Mouse (Mus musculus): ENCODE data around the gene Rora. TPM values are rescaled to one million over a fixed set of nuclear protein-coding genes. Genes with fewer than 3 reads are reported as not detected.

Gene Rora
- polyA plus RNA-seq, 1 experiment from 2014 or later, result 6.1 TPM

GRCm38 (mm10) chr9:68719286-68719685, 65.7 kb downstream of the Rora start:
- no peak for ATAC-seq (ENCODE audit: extremely low read depth, insufficient number of reproducible peaks, low FRiP score, low TSS enrichment)

GRCm38 (mm10) chr9:68724636-68725285, 71.2 kb downstream of the Rora start:
- Histone ChIP-seq H3K36me3 (no peaks in the 10 kb centered on the region), H3K4me3 (no peak overlapping the region), H3K9me3 (no peaks in the 10 kb centered on the region), H3K4me2 (no peak overlapping the region), H3K27me3 (replicated peaks) (no peaks in the 10 kb centered on the region), H3K9ac (no peak overlapping the region), H3K27ac (replicated peaks) (no peak overlapping the region), H3K4me1 (peaks cover 13% of the 10 kb centered on the region)
- 55% methylated on average over 8 of the region's 8 CpGs for WGBS
- ATAC-seq (ENCODE audit: extremely low read depth, insufficient number of reproducible peaks, low FRiP score, low TSS enrichment), result no peak

More at GRCm38 (mm10) chr9:68719286-68719685, 65.7 kb downstream of the Rora start:
- H3K9me3 ChIP-seq, result no peaks in the 10 kb centered on the region
- no peak overlapping the region for H3K4me3 ChIP-seq
- no peak overlapping the region for H3K4me2 ChIP-seq
- H3K9ac ChIP-seq, result no peak overlapping the region
- peaks cover 2% of the 10 kb centered on the region for H3K4me1 ChIP-seq
- H3K36me3 ChIP-seq, result no peaks in the 10 kb centered on the region
- WGBS, result 81% methylated on average over 9 of the region's 9 CpGs
- H3K27ac ChIP-seq (replicated peaks), result no peak overlapping the region
- H3K27me3 ChIP-seq (replicated peaks), result no peaks in the 10 kb centered on the region

- H3K9ac ChIP-seq, result no peak overlapping the region
- no peaks in the 10 kb centered on the region for H3K27me3 ChIP-seq (replicated peaks)
- H3K4me1 ChIP-seq, result peaks cover 13% of the 10 kb centered on the region
- peaks cover 3% of the 10 kb centered on the region; the same call in 1 of the 2 replicates for H3K36me3 ChIP-seq
- no peak for ATAC-seq (ENCODE audit: extremely low read depth, insufficient number of reproducible peaks, low FRiP score, low TSS enrichment)
- H3K9me3 ChIP-seq, result peaks cover 6% of the 10 kb centered on the region
- no peak overlapping the region for H3K27ac ChIP-seq (replicated peaks)
- H3K4me2 ChIP-seq, result no peak overlapping the region
- no peak overlapping the region for H3K4me3 ChIP-seq
- WGBS, result 71% methylated on average over 11 of the region's 11 CpGs
Measured at GRCm38 (mm10) chr9:68727166-68727855, 73.7 kb downstream of the Rora start.

DNA sequence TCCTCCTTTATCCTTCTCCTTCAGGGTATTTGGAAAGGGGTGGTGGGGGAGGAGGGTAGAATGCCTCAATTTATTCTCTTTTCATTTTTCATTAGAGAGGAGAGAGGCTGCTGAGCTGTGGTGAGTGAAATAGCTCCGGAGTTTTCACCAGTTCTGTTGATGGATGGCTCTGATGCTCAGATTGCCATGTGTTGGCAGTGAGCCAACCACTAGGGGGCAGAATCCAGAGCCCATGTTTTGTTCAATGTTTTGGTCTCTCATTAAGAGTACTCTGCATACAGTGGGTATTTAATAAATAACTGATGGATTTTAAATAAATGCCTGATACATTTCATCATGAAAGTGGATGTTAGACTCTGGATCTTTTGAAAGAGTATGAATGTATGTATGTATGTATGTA, 77.9 kb downstream of the Rora start:
- no peak overlapping the region for H3K9ac ChIP-seq
- no peaks in the 10 kb centered on the region for H3K27me3 ChIP-seq (replicated peaks)
- ATAC-seq (ENCODE audit: extremely low read depth, insufficient number of reproducible peaks, low FRiP score, low TSS enrichment), result no peak
- peaks cover 7% of the 10 kb centered on the region for H3K9me3 ChIP-seq
- H3K4me1 ChIP-seq, result peaks cover 5% of the 10 kb centered on the region; the same call in 1 of the 2 replicates
- H3K4me2 ChIP-seq, result no peak overlapping the region
- 64% methylated on average over 1 of the region's 1 CpGs for WGBS
- no peak overlapping the region for H3K27ac ChIP-seq (replicated peaks)
- H3K4me3 ChIP-seq, result no peak overlapping the region
- H3K36me3 ChIP-seq, result peaks cover 5% of the 10 kb centered on the region; the same call in 1 of the 2 replicates

- ATAC-seq (ENCODE audit: extremely low read depth, insufficient number of reproducible peaks, low FRiP score, low TSS enrichment), result no peak
- Histone ChIP-seq H3K27me3 (replicated peaks) (no peaks in the 10 kb centered on the region), H3K4me1 (peaks cover 5% of the 10 kb centered on the region; the same call in 1 of the 2 replicates), H3K27ac (replicated peaks) (no peak overlapping the region), H3K4me3 (no peak overlapping the region), H3K36me3 (peaks cover 5% of the 10 kb centered on the region; the same call in 1 of the 2 replicates), H3K9ac (no peak overlapping the region), H3K9me3 (peaks cover 7% of the 10 kb centered on the region), H3K4me2 (no peak overlapping the region)
- WGBS, result 92% methylated on average over 4 of the region's 4 CpGs
Measured at GRCm38 (mm10) chr9:68732929-68733328, 79.3 kb downstream of the Rora start.

GRCm38 (mm10) chr9:68735886-68736285, 82.3 kb downstream of the Rora start:
- Histone ChIP-seq H3K36me3 (peaks cover 5% of the 10 kb centered on the region; the same call in 1 of the 2 replicates), H3K27ac (replicated peaks) (no peak overlapping the region), H3K9ac (no peak overlapping the region), H3K4me1 (peaks cover 5% of the 10 kb centered on the region; the same call in 1 of the 2 replicates), H3K4me2 (no peak overlapping the region), H3K4me3 (no peak overlapping the region), H3K9me3 (peaks cover 7% of the 10 kb centered on the region), H3K27me3 (replicated peaks) (no peaks in the 10 kb centered on the region)
- 85% methylated on average over 5 of the region's 5 CpGs for WGBS
- ATAC-seq (ENCODE audit: extremely low read depth, insufficient number of reproducible peaks, low FRiP score, low TSS enrichment), result no peak

DNA sequence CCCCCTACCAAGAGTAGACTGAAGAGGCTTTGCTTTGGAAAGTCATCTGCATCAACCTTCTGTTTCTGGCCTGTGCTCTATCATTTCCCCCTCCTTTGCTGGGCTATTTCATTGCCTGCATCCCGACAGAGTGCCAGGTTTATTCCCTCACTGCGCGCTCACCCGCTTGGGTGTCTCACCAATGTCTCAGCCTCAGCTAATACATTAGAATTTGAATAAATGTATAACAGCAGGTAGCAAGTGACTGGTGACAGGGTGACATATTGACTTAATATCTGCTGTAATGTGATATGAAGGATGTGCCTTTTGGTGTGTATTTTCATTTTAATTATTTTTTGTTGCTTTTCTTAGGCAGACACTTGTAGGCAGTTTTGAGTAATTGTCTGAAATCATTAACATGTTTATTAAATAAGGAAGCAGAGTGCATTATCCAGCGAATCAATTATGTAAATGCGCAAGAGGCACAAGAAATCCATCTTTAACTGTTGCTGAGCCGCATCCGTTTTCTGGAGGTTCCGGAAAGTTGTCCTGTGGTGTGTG, 83.7 kb downstream of the Rora start:
- no peaks in the 10 kb centered on the region for H3K27me3 ChIP-seq (replicated peaks)
- H3K4me3 ChIP-seq, result no peak overlapping the region
- H3K4me2 ChIP-seq, result no peak overlapping the region
- peaks cover 3% of the 10 kb centered on the region; the same call in 1 of the 2 replicates for H3K36me3 ChIP-seq
- peaks cover 2% of the 10 kb centered on the region for H3K9me3 ChIP-seq
- H3K9ac ChIP-seq, result no peak overlapping the region
- WGBS, result 84% methylated on average over 9 of the region's 9 CpGs
- H3K27ac ChIP-seq (replicated peaks), result no peak overlapping the region
- no peak for ATAC-seq (ENCODE audit: extremely low read depth, insufficient number of reproducible peaks, low FRiP score, low TSS enrichment)
- peaks cover 5% of the 10 kb centered on the region; the same call in 1 of the 2 replicates for H3K4me1 ChIP-seq

DNA sequence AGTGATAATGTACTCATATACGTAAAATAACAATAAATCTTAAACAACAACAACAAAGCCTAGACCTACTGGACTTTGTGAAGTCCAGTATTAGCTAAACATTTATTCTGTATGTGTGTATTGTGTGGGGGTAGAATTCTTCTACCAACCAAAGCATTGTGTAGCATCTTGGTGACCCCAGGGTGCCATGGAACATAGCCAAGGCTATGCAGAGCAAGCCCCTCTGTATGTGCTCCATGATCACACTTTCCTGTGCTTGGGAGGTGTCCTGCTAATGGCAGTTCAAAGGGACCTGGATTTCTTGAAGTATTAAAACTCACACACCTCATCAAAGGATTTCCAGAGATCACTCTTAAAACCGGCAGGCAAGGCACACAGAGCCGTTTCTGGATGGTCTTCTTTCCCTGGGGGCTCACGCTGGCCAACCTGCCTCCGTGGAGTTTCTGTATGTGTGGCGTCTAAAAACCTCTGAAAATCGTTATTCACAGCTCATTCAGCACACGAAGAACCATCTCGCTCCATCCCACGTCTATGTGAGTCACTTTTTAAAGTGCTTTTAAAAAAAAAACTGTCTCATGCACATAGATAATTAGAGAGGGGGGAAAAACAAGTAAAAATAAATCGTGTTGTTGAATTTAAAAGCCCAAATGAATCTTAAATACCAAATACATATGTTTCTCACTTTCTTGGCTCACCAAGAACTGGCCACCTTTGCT, 92.5 kb downstream of the Rora start:
- 78% methylated on average over 11 of the region's 11 CpGs for WGBS

DNA sequence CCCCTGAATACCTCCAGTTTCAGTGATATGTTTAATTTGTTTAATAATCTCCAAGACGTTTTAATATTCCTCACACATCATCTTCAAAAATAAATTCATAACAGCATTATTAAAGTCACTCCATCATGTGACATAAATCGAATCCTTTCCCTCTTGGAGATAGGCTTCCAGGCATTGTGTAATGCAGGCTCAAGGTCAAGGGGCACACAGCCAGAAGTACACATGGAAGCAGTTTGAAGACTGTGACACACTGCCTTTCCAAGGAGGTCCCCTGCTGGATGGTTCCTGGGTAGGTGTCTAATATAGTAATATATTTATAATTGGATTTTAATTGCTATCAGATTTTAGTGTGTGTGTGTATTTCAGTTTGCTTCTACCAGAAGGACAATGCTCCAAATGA, 103.4 kb downstream of the Rora start:
- no peak for ATAC-seq (ENCODE audit: extremely low read depth, insufficient number of reproducible peaks, low FRiP score, low TSS enrichment)
- H3K4me3 ChIP-seq, result no peak overlapping the region
- H3K4me2 ChIP-seq, result no peak overlapping the region
- no peaks in the 10 kb centered on the region for H3K27me3 ChIP-seq (replicated peaks)
- no peaks in the 10 kb centered on the region for H3K9me3 ChIP-seq
- H3K36me3 ChIP-seq, result no peaks in the 10 kb centered on the region
- WGBS, result 52% methylated on average over 2 of the region's 2 CpGs
- no peak overlapping the region for H3K27ac ChIP-seq (replicated peaks)
- H3K9ac ChIP-seq, result no peak overlapping the region
- H3K4me1 ChIP-seq, result peaks cover 36% of the 10 kb centered on the region

More for the DNA sequence above, 92.5 kb downstream of the Rora start:
- no peak overlapping the region for H3K9ac ChIP-seq
- H3K4me2 ChIP-seq, result no peak overlapping the region
- no peak overlapping the region for H3K27ac ChIP-seq (replicated peaks)
- H3K27me3 ChIP-seq (replicated peaks), result no peaks in the 10 kb centered on the region
- no peak for ATAC-seq (ENCODE audit: extremely low read depth, insufficient number of reproducible peaks, low FRiP score, low TSS enrichment)
- H3K4me1 ChIP-seq, result peaks cover 5% of the 10 kb centered on the region
- H3K36me3 ChIP-seq, result no peaks in the 10 kb centered on the region
- no peaks in the 10 kb centered on the region for H3K9me3 ChIP-seq
- no peak overlapping the region for H3K4me3 ChIP-seq

- ATAC-seq (ENCODE audit: extremely low read depth, insufficient number of reproducible peaks, low FRiP score, low TSS enrichment), result no peak
- 70% methylated on average over 8 of the region's 8 CpGs for WGBS
- H3K4me3 ChIP-seq, result no peak overlapping the region
- no peak overlapping the region for H3K9ac ChIP-seq
- peaks cover 29% of the 10 kb centered on the region for H3K4me1 ChIP-seq
- H3K27me3 ChIP-seq (replicated peaks), result no peaks in the 10 kb centered on the region
- H3K36me3 ChIP-seq, result no peaks in the 10 kb centered on the region
- H3K9me3 ChIP-seq, result no peaks in the 10 kb centered on the region
- no peak overlapping the region for H3K4me2 ChIP-seq
- no peak overlapping the region for H3K27ac ChIP-seq (replicated peaks)
Measured at GRCm38 (mm10) chr9:68759324-68759723, 105.7 kb downstream of the Rora start.

- H3K4me1 ChIP-seq, result peaks cover 28% of the 10 kb centered on the region
- no peaks in the 10 kb centered on the region for H3K27me3 ChIP-seq (replicated peaks)
- H3K9me3 ChIP-seq, result no peaks in the 10 kb centered on the region
- no peak overlapping the region for H3K27ac ChIP-seq (replicated peaks)
- H3K4me3 ChIP-seq, result no peak overlapping the region
- no peak overlapping the region for H3K9ac ChIP-seq
- WGBS, result 77% methylated on average over 4 of the region's 4 CpGs
- H3K4me2 ChIP-seq, result no peak overlapping the region
- H3K36me3 ChIP-seq, result no peaks in the 10 kb centered on the region
- no peak for ATAC-seq (ENCODE audit: extremely low read depth, insufficient number of reproducible peaks, low FRiP score, low TSS enrichment)
Measured at GRCm38 (mm10) chr9:68760329-68760728, 106.7 kb downstream of the Rora start.

All from heart, embryonic 13.5 days (tissue).